Mouse (Mus musculus) gastrocnemius, adult 2 months (tissue): ENCODE results near the gene Il4i1. TPM values are rescaled to one million over a fixed set of nuclear protein-coding genes. Genes with fewer than 3 reads are reported as not detected.

Experiments used
- DNase-seq: peaks from one replicate; pipeline ENCODE4 v3.0.0; 2022
- H3K27ac ChIP-seq: fragments of 200-600 bp; 2 replicates; pipeline ENCODE4 v1.8.1; 2022; ENCODE audit warnings: mild to moderate bottlenecking
- H3K4me3 ChIP-seq: fragments of 200-600 bp; 2 replicates; pipeline ENCODE4 v1.8.1; 2022; ENCODE audit warnings: mild to moderate bottlenecking, moderate library complexity
- CTCF ChIP-seq: fragments of 200-600 bp; IDR thresholded peaks from 2 replicates; pipeline ENCODE4 v1.8.1; 2022; ENCODE audit warnings: antibody characterized with exemption, mild to moderate bottlenecking, moderate library complexity
- intact Hi-C: fragments of 180-260 bp; cut with DNase I; formaldehyde crosslinking; loops from one replicate; pipeline ENCODE4 v1.15.1; 2025
- total RNA-seq, 2 experiments: library from RNA; stranded (reverse); gene quantifications; 2 replicates each; pipeline ENCODE4 v1.2.3; 2021

Il4i1 gene
- total RNA-seq, 2 experiments from 2014 or later: 1.6 to 3.3 TPM

DNA sequence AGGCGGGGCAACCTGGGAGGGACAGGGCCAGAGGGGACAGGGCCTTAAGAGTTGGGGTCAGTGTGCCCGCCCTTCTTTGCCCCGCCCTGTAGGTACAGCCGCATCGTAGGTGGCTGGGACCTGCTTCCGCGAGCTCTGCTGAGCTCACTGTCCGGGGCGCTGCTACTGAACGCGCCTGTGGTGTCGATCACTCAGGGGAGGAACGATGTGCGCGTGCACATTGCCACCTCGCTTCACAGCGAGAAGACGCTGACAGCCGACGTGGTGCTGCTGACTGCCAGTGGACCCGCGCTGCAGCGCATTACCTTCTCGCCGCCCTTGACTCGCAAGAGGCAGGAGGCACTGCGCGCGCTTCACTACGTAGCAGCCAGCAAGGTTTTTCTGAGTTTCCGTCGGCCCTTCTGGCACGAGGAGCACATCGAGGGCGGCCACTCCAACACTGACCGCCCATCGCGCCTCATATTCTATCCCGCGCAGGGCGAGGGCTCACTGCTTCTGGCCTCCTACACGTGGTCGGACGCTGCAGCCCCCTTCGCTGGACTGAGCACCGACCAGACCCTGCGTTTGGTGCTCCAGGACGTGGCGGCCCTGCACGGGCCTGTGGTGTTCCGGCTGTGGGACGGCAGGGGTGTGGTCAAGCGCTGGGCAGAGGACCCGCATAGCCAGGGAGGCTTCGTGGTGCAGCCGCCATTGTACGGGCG, 23.5 kb downstream of the Il4i1 start:
- peak; percentile 58 for DNase-seq
- Histone ChIP-seq H3K27ac (peak overlapping the region; percentile 58), H3K4me3 (peak overlapping the region; percentile 64)
- intact Hi-C loops: no loop called here
- TF ChIP-seq CTCF: no peak

- Histone ChIP-seq H3K4me3 (no peak overlapping the region), H3K27ac (no peak overlapping the region)
- DNase-seq: no peak
- intact Hi-C loops: no loop called here
- TF ChIP-seq CTCF: no peak
Measured at GRCm38 (mm10) chr7:44840426-44840825, 24.2 kb downstream of the Il4i1 start.

- no peak for TF ChIP-seq CTCF
- intact Hi-C loops: no loop called here
- peak overlapping the region; percentile 56 for H3K27ac ChIP-seq
- peak; percentile 51 for DNase-seq
- no peak overlapping the region for H3K4me3 ChIP-seq
Measured at GRCm38 (mm10) chr7:44841825-44842463, 25.8 kb downstream of the Il4i1 start.

DNA sequence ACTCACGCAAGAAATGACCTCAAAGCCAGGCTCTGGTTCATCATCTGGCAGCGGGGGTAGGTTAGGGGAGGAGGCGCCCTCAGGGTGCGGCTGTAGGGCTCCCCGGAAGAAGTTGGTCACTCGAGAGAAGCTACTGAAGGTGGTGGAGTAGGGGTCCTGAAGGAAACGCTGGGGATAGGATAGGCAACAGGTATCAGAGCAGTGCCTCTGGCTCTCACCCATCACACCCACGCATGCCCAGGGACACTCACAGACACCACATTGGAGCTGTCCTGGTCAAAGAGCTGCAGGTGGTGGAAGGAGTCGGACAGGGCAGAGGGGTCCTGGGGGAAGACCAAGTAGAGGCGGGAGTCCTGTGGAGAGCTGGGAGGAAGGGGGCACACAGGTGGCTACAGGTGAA, 28.8 kb downstream of the Il4i1 start:
- intact Hi-C loops: no loop called here
- TF ChIP-seq CTCF: no peak
- no peak for DNase-seq
- Histone ChIP-seq H3K4me3 (no peak overlapping the region), H3K27ac (no peak overlapping the region)

DNA sequence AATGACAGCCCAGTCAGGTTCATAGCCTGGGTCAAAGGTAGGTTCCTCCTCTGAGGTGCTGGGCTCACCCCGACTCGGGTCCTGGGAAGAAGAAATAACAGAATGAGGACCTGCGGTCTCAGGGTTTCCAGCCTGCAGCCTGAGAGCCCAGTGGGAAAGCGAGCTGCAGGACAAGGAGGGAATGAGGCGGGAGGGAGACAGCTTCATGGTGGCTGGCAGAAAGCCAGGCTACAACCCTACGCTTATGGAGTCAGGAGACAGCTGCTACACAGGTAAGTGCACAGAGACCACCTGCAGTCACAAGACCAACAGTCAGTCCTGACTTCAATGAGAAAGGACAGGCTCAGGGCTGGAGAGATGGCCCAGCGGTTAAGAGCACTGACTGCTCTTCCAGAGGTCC, 30.6 kb downstream of the Il4i1 start:
- Histone ChIP-seq H3K4me3 (peak overlapping the region; percentile 92; the same call in 1 of the 2 replicates), H3K27ac (no peak overlapping the region)
- no peak for DNase-seq
- TF ChIP-seq CTCF: no peak
- intact Hi-C loops: no loop called here

GRCm38 (mm10) chr7:44847772-44848171, 31.6 kb downstream of the Il4i1 start:
- peak overlapping the region; percentile 97 for H3K27ac ChIP-seq
- no peak for DNase-seq
- H3K4me3 ChIP-seq: peak overlapping the region; percentile 92
- no peak for TF ChIP-seq CTCF
- intact Hi-C loops: no loop called here

DNA sequence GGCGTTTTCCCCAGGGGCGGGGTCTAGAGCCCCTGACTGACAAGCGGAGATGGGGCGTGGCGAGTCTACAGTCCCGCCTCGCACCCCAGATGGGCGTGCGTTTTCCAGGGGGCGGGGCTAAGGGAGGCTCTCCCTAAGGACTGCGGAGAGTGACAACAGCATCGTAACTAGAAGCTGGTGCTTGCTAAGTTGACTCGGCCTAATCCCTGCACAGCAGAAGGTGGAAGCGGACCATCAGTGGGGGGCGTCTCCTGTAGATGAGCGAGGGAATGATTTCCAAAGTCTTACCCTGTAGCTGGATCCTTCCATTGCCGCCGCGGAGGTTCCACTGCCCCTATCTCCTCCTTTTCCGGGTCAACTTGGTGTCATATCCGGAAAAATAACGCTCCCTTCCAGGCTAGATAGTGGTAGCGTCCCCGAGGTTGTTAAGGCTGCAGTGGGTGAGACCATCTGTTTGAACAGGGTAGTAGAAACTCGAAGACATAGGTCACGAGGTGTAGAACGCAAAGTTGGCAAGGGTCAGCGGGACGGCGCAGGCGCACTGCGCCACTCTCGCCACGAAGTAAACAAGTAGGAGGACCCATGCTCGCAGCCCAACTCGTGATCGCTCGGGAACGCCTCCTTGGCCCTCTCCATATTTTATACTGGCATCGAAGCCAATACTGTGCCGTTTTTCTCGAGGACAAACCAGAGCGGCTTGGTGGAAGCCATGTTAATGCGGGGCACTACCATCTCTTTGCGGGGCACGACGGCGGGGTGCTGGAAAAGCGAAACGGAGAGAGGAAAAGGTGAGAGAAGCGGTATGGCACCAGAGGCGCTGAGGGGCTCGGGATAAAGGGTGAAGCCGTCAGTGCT, 32.6 kb downstream of the Il4i1 start, which contains the start of the genes Akt1s1 and Tbc1d17:
Gene Akt1s1, plus strand, starts transcription at position 431 of the 855 bp plus-strand sequence.
Gene Tbc1d17, minus strand, starts transcription at position 519 of the 855 bp plus-strand sequence.
- intact Hi-C loops: no loop called here
- peak; percentile 99 for DNase-seq
- TF ChIP-seq CTCF: no peak
- H3K27ac ChIP-seq: peak within 1 kb of the TSS; percentile 97
- peak within 1 kb of the TSS; percentile 92 for H3K4me3 ChIP-seq

GRCm38 (mm10) chr7:44849416-44850111, 33.4 kb downstream of the Il4i1 start:
- Histone ChIP-seq H3K27ac (peak overlapping the region; percentile 97), H3K4me3 (peak overlapping the region; percentile 92)
- TF ChIP-seq CTCF: no peak
- intact Hi-C loops: no loop called here
- DNase-seq: peak; percentile 95

GRCm38 (mm10) chr7:44850146-44850545, 34.0 kb downstream of the Il4i1 start:
- no peak for TF ChIP-seq CTCF
- Histone ChIP-seq H3K27ac (peak overlapping the region; percentile 97), H3K4me3 (peak overlapping the region; percentile 92)
- DNase-seq: peak; percentile 85
- intact Hi-C loops: no loop called here

DNA sequence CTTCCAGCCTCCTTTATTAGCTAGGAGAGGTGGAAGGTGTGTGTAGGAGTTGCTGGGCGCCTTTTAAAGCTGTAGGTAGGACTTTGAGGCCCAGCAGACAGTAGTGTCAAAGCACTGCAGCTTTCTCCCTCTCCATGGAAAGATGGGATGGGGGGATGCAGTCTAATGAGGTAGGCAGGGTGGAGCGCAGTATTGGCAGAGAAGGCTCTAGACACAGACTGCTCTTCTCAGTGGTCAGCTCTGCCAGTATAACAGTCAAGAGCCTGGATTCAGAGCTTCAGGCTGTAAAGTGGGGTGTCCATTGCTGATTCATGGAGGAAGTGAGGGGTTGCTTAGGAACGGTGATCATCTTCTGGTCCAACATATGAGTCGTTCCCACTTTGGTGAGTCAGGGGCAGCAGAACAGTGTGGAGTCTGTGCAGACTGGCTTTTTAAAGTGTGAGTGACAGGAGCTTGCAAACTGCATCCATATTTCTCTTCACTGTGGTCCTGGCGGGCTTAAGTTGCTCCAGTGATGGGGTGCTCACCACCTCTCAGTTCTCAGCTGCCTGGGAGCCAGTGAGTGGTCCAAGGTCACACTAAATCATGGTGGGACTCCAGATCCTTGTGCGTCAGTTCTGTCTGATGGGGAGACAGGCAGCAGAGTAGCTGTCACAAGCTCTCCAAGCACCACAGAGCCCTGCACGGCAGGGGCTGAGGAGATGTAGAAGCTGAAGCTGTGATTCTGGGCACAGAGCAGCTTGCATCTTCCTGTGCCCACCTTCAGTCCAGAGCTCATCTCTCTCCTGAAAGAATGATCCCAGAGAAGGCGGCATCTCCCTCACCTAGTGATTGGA, 34.8 kb downstream of the Il4i1 start:
- Histone ChIP-seq H3K4me3 (peak overlapping the region; percentile 92), H3K27ac (peak overlapping the region; percentile 97)
- no peak for TF ChIP-seq CTCF
- intact Hi-C loops: no loop called here
- DNase-seq: no peak

DNA sequence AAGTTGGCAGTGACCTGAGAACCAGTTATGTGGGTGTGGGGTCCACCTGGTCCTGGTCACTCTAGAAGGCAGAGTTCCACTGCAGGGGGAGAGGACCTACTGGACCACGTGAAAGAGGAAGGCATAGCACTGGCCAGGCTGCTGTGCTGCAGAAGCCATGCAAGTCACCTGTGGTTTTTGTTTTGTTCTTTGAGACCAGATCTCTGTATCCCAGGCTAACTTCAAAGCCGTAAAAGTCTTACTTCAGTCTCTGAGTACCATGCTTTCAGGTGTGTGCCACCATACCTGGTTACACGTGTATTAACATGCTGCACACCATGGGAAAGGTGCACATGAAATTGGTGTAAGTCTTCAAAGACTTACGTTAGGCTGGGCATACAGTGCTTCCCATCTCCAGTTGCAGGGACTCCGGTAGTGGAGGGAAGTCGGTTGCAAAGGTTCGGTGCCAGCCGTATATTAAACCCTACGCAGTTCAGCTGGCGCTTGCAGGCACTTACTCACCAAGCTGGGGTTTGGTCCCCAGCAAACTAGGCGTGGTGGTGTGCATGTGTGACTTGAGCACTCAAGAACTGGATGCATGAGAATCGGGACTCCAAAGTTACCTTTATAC, 35.5 kb downstream of the Il4i1 start:
- H3K4me3 ChIP-seq: peak overlapping the region; percentile 92
- DNase-seq: no peak
- intact Hi-C loops: no loop called here
- no peak overlapping the region for H3K27ac ChIP-seq
- no peak for TF ChIP-seq CTCF
